Mouse (Mus musculus) stomach, postnatal 0 days (tissue): ENCODE data around the gene Mon2. TPM values are rescaled to one million over a fixed set of nuclear protein-coding genes. Genes with fewer than 3 reads are reported as not detected.

Experiments
- ATAC-seq: fragments of 200-750 bp; cut with Nextera tagmentation; 2 replicates; pipeline ENCODE4 v1.8.0; 2017; ENCODE audit not compliant: low FRiP score, low TSS enrichment
- DNase-seq: peaks from one replicate; pipeline ENCODE4 v3.0.0-alpha.2; 2016; ENCODE audit warnings: low spot score
- H3K27ac ChIP-seq: fragments of 300-500 bp; sonication (generic); replicated peaks from 2 replicates; pipeline ENCODE4 v1.5.1; 2014; ENCODE audit warnings: mild to moderate bottlenecking, control low read depth
- H3K27me3 ChIP-seq: fragments of 300-500 bp; sonication (generic); 2 replicates; pipeline ENCODE4 v1.6.1; 2014; ENCODE audit warnings: low read length; ENCODE audit not compliant: control insufficient read depth, insufficient read depth
- H3K36me3 ChIP-seq: fragments of 300-500 bp; sonication (generic); 2 replicates; pipeline ENCODE4 v1.6.1; 2014; ENCODE audit warnings: low read length, mixed read lengths; ENCODE audit not compliant: control insufficient read depth, insufficient read depth
- H3K4me1 ChIP-seq: fragments of 300-500 bp; sonication (generic); replicated peaks from 2 replicates; pipeline ENCODE4 v1.6.1; 2014; ENCODE audit warnings: antibody characterized with exemption; ENCODE audit not compliant: control insufficient read depth, insufficient read depth
- H3K4me2 ChIP-seq: fragments of 300-500 bp; sonication (generic); replicated peaks from 2 replicates; pipeline ENCODE4 v1.6.1; 2014; ENCODE audit warnings: low read depth, mild to moderate bottlenecking, control low read depth, moderate library complexity
- H3K4me3 ChIP-seq: fragments of 300-500 bp; sonication (generic); 2 replicates; pipeline ENCODE4 v1.5.1; 2014; ENCODE audit warnings: low read depth, low read length, control low read depth
- H3K9ac ChIP-seq: fragments of 300-500 bp; sonication (generic); 2 replicates; pipeline ENCODE4 v1.6.1; 2014; ENCODE audit warnings: mild to moderate bottlenecking, low read length, control low read depth, mixed read lengths
- H3K9me3 ChIP-seq: fragments of 300-500 bp; sonication (generic); 2 replicates; pipeline ENCODE4 v1.6.1; 2016; ENCODE audit warnings: low read length; ENCODE audit not compliant: control insufficient read depth
- CTCF ChIP-seq: IDR thresholded peaks from 2 replicates; pipeline ENCODE4 v1.5.1; 2016; ENCODE audit warnings: antibody characterized with exemption, low read depth, mild to moderate bottlenecking, moderate library complexity
- EP300 ChIP-seq: optimal IDR thresholded peaks from 2 replicates; pipeline ENCODE3; 2016; ENCODE audit warnings: antibody characterized with exemption
- WGBS: fragments of 180-500 bp; shearing (Covaris S2); extraction: QIAGEN DNeasy Blood & Tissue Kit; methylation state at CpG from one replicate; pipeline ENCODE4 v1.1.7; 2014; 5-methylcytosine and 5-hydroxymethylcytosine counted together
- polyA plus RNA-seq: library from polyadenylated mRNA; unstranded; fragments of >200 nt; fragmentation: Nextera tagmentation; extraction: Ambion mirVana; gene quantifications from 2 replicates; pipeline ENCODE4 v1.2.1, GENCODE M21; 2015

The Mon2 gene
- polyA plus RNA-seq, 1 experiment from 2014 or later: 15.9 TPM

DNA sequence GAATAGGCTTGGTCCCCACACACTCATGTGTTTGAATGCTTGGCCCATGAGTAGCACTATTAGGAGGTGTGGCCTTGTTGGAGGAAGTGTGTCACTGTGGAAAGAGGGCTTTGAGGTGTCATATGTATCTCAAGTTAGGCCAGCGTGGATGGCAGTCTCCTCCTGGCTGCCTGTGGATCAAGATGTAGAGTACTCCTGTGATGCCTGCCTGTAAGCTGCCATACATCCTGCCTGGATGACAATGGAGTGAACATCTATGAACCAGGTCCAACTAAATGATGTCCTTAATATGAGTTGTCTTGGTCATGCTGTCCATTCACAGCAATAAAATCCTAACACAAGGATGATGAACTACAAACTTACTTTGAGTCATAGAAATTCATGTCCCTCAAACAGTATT is 64.9 kb downstream of the Mon2 start:
- TF ChIP-seq CTCF: no peak
- no peak for TF ChIP-seq EP300
- no peak for ATAC-seq
- Histone ChIP-seq H3K4me1 (no peaks in the 10 kb centered on the region), H3K27ac (no peak overlapping the region), H3K36me3 (peaks cover 15% of the 10 kb centered on the region), H3K9me3 (no peaks in the 10 kb centered on the region), H3K9ac (no peak overlapping the region), H3K27me3 (no peaks in the 10 kb centered on the region), H3K4me2 (no peak overlapping the region), H3K4me3 (no peak overlapping the region)
- no peak for DNase-seq
- WGBS: 78% methylated on average over 1 of the region's 1 CpGs

DNA sequence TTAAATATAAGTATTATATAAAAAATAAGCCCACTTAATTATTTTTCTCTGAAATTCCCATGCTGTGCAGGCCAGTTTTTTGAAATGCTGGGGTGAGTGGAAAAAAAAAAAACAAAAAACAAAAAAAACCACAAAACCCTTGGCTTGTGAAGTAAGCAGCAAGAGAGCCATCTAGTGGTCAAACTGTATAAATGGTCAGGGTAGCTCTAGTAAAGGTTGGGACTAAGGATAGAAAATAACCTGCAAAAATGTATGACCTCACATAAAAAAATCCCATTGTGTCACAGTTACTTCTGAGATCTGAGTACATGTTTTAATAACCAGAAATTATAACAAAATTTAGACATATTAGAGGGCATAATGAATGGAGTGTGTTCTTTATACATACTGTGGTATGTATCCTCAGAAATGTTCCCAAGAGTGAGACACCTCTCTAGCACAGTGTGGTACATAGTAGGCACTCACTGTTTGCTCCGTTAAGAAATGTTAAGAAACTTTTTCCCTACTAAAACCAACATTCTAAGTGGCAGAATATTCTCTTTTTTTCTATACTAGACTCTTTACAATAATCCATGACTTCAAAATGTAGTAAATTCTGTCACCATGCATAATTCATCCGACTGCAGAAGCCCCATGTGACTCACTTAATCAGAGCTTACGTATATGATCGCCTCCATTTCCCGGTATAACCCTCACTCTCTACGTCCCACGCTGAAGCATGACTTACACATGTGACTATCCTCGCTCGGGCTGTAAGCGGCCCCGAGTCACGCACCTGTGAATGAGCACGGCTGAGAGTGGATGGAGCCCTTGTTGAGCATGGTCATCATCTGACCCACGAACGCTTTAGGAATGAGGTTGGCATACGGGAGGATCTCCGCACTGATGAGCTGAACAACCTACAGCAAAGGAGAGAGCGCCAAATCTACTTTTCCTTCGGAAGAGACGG is 70.8 kb downstream of the Mon2 start:
- H3K36me3 ChIP-seq: peaks cover 13% of the 10 kb centered on the region
- WGBS: 89% methylated on average over 20 of the region's 20 CpGs
- H3K9ac ChIP-seq: no peak overlapping the region
- no peaks in the 10 kb centered on the region for H3K27me3 ChIP-seq
- H3K27ac ChIP-seq: no peak overlapping the region
- ATAC-seq (0 out of 2 replicates have a peak, but pooled peaks have one; percentile 54), DNase-seq (no peak)
- no peaks in the 10 kb centered on the region for H3K4me1 ChIP-seq
- H3K4me2 ChIP-seq: no peak overlapping the region
- H3K9me3 ChIP-seq: no peaks in the 10 kb centered on the region
- H3K4me3 ChIP-seq: no peak overlapping the region
- TF ChIP-seq CTCF (peak; percentile 86), EP300 (no peak)

DNA sequence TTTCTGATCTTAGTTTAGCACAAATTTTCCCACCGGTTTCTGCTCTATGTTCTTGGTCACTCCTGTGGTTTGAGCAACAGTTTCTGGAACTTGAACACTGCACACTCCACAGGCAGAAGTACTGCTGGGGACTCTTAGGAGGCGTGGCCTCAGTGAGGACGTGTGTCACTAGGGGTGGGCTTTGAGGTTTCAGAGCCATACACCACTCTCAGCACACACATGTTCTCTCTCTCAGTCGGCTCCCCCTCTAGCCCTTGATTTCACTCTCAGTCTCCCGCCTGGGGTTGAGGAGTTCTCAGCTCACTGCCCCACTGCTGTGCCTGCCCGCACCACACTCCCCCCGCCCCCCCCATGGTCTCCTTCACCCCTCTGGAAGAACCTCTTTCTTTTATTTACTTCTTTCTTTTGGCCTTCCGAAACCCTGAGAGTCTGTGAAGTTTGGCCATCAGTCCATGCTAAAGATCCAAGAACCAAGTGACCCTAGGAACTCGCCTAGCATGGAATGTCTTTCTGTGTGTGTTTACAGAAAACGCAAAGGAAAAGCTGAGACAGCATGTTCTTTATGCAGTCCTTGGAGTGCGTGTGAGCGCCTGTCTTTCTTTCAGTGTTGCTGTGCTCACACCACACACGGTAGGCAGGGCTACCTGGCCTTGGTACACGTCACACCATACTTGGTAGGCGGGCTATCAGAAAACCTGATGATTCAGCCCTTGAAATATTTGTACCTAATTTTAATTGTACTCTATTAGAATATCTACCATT is 71.6 kb downstream of the Mon2 start:
- ATAC-seq (peak; percentile 72), DNase-seq (no peak)
- Histone ChIP-seq H3K27ac (peak overlapping the region; percentile 41; the same call in 1 of the 2 replicates), H3K9ac (no peak overlapping the region), H3K36me3 (peaks cover 13% of the 10 kb centered on the region), H3K27me3 (no peaks in the 10 kb centered on the region), H3K9me3 (no peaks in the 10 kb centered on the region), H3K4me2 (no peak overlapping the region), H3K4me3 (no peak overlapping the region), H3K4me1 (no peaks in the 10 kb centered on the region)
- WGBS: 63% methylated on average over 15 of the region's 15 CpGs
- TF ChIP-seq EP300 (no peak), CTCF (no peak)

DNA sequence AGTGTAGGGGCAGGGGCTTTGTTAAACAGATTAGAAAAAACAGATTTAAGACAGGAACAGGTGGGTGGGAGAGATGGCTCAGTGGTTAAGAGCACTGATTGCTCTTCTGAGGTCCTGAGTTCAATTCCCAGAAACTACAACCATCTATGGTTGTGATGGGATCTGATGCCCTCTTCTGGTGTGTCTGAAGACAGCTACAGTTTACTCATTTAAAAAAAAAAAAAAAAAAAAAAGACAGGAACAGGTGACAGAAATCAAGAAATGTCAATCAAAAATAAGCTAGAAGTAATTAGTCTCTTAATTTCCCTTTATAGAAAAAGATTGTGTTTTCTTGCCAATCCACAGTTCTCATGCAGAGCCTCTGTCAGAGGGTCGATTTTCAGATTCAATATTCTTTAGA is 74.3 kb downstream of the Mon2 start:
- WGBS: 81% methylated on average over 1 of the region's 1 CpGs
- no peak for DNase-seq
- no peak overlapping the region for H3K4me2 ChIP-seq

DNA sequence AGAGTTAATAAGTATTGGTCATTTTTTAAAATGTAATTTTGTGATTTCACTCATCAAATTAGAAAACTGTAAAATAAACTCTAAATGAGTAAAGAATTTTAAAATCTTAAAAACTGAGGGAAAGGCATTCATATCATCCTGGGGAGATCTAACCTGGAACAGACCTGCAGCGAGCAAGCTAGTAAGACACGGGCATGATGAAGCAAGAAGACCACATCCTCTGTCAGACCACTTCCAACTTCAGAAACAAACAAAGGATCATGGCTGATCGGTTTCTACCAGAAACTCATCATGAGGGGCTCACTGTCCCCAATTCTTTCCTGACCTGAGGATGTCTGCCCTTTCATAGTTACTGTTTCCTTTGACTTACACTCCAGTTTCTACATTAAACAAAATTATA is 74.9 kb downstream of the Mon2 start:
- no peak for DNase-seq
- no peaks in the 10 kb centered on the region for H3K27me3 ChIP-seq

More for the DNA sequence above, 74.3 kb downstream of the Mon2 start:
- H3K9ac ChIP-seq: no peak overlapping the region
- H3K4me1 ChIP-seq: no peaks in the 10 kb centered on the region
- no peak overlapping the region for H3K4me3 ChIP-seq
- no peak overlapping the region for H3K27ac ChIP-seq
- no peaks in the 10 kb centered on the region for H3K27me3 ChIP-seq
- no peak for ATAC-seq
- H3K9me3 ChIP-seq: no peaks in the 10 kb centered on the region
- peak; percentile 25; the same call in 1 of the 2 replicates for TF ChIP-seq CTCF
- no peak for TF ChIP-seq EP300
- peaks cover 14% of the 10 kb centered on the region for H3K36me3 ChIP-seq

More for the DNA sequence above, 74.9 kb downstream of the Mon2 start:
- Histone ChIP-seq H3K4me3 (no peak overlapping the region), H3K9me3 (no peaks in the 10 kb centered on the region), H3K9ac (no peak overlapping the region), H3K36me3 (peaks cover 15% of the 10 kb centered on the region), H3K27ac (no peak overlapping the region), H3K4me1 (no peaks in the 10 kb centered on the region), H3K4me2 (no peak overlapping the region)
- no peak for ATAC-seq
- TF ChIP-seq EP300 (no peak), CTCF (no peak)
- 81% methylated on average over 3 of the region's 3 CpGs for WGBS
